In genomic region chr7:18260219-18260618, GRCm38 (mm10) we compare ENCODE assay signal across 34 mouse cellular contexts. TPM values are rescaled to one million over a fixed set of nuclear protein-coding genes. Genes with fewer than 3 reads are reported as not detected.
A peak's percentile ranks its signal among the peaks of the same experiment; 100 is the strongest.
DNase-seq lines count a peak whose midpoint lies in the region; ATAC-seq and TF ChIP-seq lines count a peak whose summit lies in the region.
"Had no signal": no experiment of that assay in that cellular context is flagged by ENCODE, and none has a peak within 500 bp of the region (broad histone marks: within the 10 kb centered on the region; RNA-seq: fewer than 3 reads in every experiment).

No protein-coding gene starts in this region.

- peak; percentile 33 for TF ChIP-seq CTCF in intestine, postnatal 0 days (IDR thresholded peaks at IDR 0.05; ENCODE audit: low read depth)
- peak; percentile 12; the same call in 1 of the 2 replicates for TF ChIP-seq CTCF in testis, adult 2 months (IDR thresholded peaks at IDR 0.05; ENCODE audit: control insufficient read depth, insufficient read depth, insufficient replicate concordance, low read depth, low read length)
- TF ChIP-seq CTCF in stomach, postnatal 0 days (IDR thresholded peaks at IDR 0.05; ENCODE audit: low read depth): peak; percentile 39
- TF ChIP-seq CTCF in midbrain, postnatal 0 days (IDR thresholded peaks at IDR 0.05): no peak

- H3K27me3 ChIP-seq in intestine, postnatal 0 days (replicated peaks; ENCODE audit: control insufficient read depth, insufficient read depth, low read length): no peaks in the 10 kb centered on the region
- no peaks in the 10 kb centered on the region for H3K27me3 ChIP-seq in intestine, embryonic 15.5 days (replicated peaks)
- H3K27me3 ChIP-seq in testis, adult 2 months (ENCODE audit: control insufficient read depth, insufficient read depth, low read length): no peaks in the 10 kb centered on the region
- H3K27me3 ChIP-seq in stomach, postnatal 0 days (ENCODE audit: control insufficient read depth, insufficient read depth, low read length): no peaks in the 10 kb centered on the region
- no peaks in the 10 kb centered on the region for H3K27me3 ChIP-seq in heart, embryonic 11.5 days (ENCODE audit: control insufficient read depth, insufficient read depth, low read length)
- H3K27me3 ChIP-seq in midbrain, postnatal 0 days (ENCODE audit: insufficient read depth, low read length): no peaks in the 10 kb centered on the region
- H3K27me3 ChIP-seq: forebrain, embryonic 13.5 days; heart, embryonic 15.5 days; hindbrain, embryonic 15.5 days; kidney, embryonic 15.5 days; liver, embryonic 15.5 days had no signal

- WGBS in intestine, postnatal 0 days: 44% methylated on average over 1 of the region's 1 CpGs
- WGBS in intestine, embryonic 15.5 days: 42% methylated on average over 1 of the region's 1 CpGs
- WGBS in stomach, postnatal 0 days: 23% methylated on average over 1 of the region's 1 CpGs
- WGBS in heart, embryonic 11.5 days (ENCODE audit: insufficient replicate concordance): 52% methylated on average over 1 of the region's 1 CpGs
- WGBS in midbrain, postnatal 0 days: 35% methylated on average over 1 of the region's 1 CpGs

- no peak for TF ChIP-seq EP300 in stomach, postnatal 0 days (optimal IDR thresholded peaks at IDR 0.05)

- H3K4me1 ChIP-seq in intestine, postnatal 0 days (replicated peaks; ENCODE audit: control insufficient read depth, insufficient read depth, low read length): no peaks in the 10 kb centered on the region
- H3K4me1 ChIP-seq in intestine, embryonic 15.5 days (replicated peaks): no peaks in the 10 kb centered on the region
- no peaks in the 10 kb centered on the region for H3K4me1 ChIP-seq in testis, adult 2 months (ENCODE audit: control insufficient read depth, insufficient read depth, low read length)
- H3K4me1 ChIP-seq in stomach, postnatal 0 days (replicated peaks; ENCODE audit: control insufficient read depth, insufficient read depth): no peaks in the 10 kb centered on the region
- H3K4me1 ChIP-seq in heart, embryonic 11.5 days (ENCODE audit: control insufficient read depth, insufficient read depth, low read length): no peaks in the 10 kb centered on the region
- no peaks in the 10 kb centered on the region for H3K4me1 ChIP-seq in midbrain, postnatal 0 days (ENCODE audit: insufficient read depth, low read length)
- H3K4me1 ChIP-seq: forebrain, embryonic 13.5 days; heart, embryonic 15.5 days; hindbrain, embryonic 15.5 days; kidney, embryonic 15.5 days; liver, embryonic 15.5 days had no signal

- DNase-seq in testis, postnatal 10 days (ENCODE audit: low spot score): no peak
- DNase-seq in NIH3T3 (ENCODE audit: low read depth): peak; percentile 20
- DNase-seq in stomach, postnatal 0 days (ENCODE audit: low spot score): no peak
- no peak for DNase-seq in midbrain, postnatal 0 days (ENCODE audit: low spot score)
- DNase-seq: adrenal gland, postnatal 25 days; B cell, adult 2 months; cerebellum, adult 9-10 months; gastrocnemius, postnatal 36 days; heart, postnatal 4 days; right cerebral cortex, adult 18-20 months; thymus, postnatal 25 days had no signal

- no peak overlapping the region for H3K27ac ChIP-seq in intestine, postnatal 0 days (ENCODE audit: low read depth, low read length)
- H3K27ac ChIP-seq in intestine, embryonic 15.5 days: no peak overlapping the region
- H3K27ac ChIP-seq in testis, adult 2 months (ENCODE audit: control insufficient read depth, insufficient read depth, low read depth, low read length): no peak overlapping the region
- H3K27ac ChIP-seq in stomach, postnatal 0 days (replicated peaks): no peak overlapping the region
- H3K27ac ChIP-seq in heart, embryonic 11.5 days (ENCODE audit: low read depth, low read length): no peak overlapping the region
- no peak overlapping the region for H3K27ac ChIP-seq in midbrain, postnatal 0 days (ENCODE audit: low read depth, low read length)
- H3K27ac ChIP-seq: forebrain, embryonic 13.5 days; heart, embryonic 15.5 days; hindbrain, embryonic 15.5 days; kidney, embryonic 15.5 days; liver, embryonic 15.5 days; macrophage had no signal

- no peak overlapping the region for H3K4me2 ChIP-seq in intestine, postnatal 0 days (replicated peaks; ENCODE audit: low read depth)
- H3K4me2 ChIP-seq in intestine, embryonic 15.5 days (replicated peaks): no peak overlapping the region
- no peak overlapping the region for H3K4me2 ChIP-seq in stomach, postnatal 0 days (replicated peaks; ENCODE audit: low read depth)
- H3K4me2 ChIP-seq in heart, embryonic 11.5 days: no peak overlapping the region
- H3K4me2 ChIP-seq in midbrain, postnatal 0 days (ENCODE audit: low read depth, low read length, poor library complexity, severe bottlenecking): no peak overlapping the region
- H3K4me2 ChIP-seq: forebrain, embryonic 13.5 days; heart, embryonic 15.5 days; hindbrain, embryonic 15.5 days; kidney, embryonic 15.5 days; liver, embryonic 15.5 days had no signal

- no peak for TF ChIP-seq POLR2A in testis, adult 2 months (IDR thresholded peaks at IDR 0.05; ENCODE audit: control insufficient read depth, low read depth, low read length)

- no peaks in the 10 kb centered on the region for H3K36me3 ChIP-seq in intestine, postnatal 0 days (ENCODE audit: control insufficient read depth, insufficient read depth)
- H3K36me3 ChIP-seq in intestine, embryonic 15.5 days: no peaks in the 10 kb centered on the region
- H3K36me3 ChIP-seq in testis, adult 2 months (ENCODE audit: control insufficient read depth, insufficient read depth, low read length): no peaks in the 10 kb centered on the region
- no peaks in the 10 kb centered on the region for H3K36me3 ChIP-seq in stomach, postnatal 0 days (ENCODE audit: control insufficient read depth, insufficient read depth, low read length)
- H3K36me3 ChIP-seq in heart, embryonic 11.5 days (ENCODE audit: control insufficient read depth, insufficient read depth, low read length): no peaks in the 10 kb centered on the region
- no peaks in the 10 kb centered on the region for H3K36me3 ChIP-seq in midbrain, postnatal 0 days (ENCODE audit: insufficient read depth, low read length)
- H3K36me3 ChIP-seq: heart, embryonic 15.5 days; hindbrain, embryonic 15.5 days; kidney, embryonic 15.5 days; liver, embryonic 15.5 days had no signal

- no peak overlapping the region for H3K9ac ChIP-seq in intestine, postnatal 0 days (ENCODE audit: low read depth, low read length)
- H3K9ac ChIP-seq in intestine, embryonic 15.5 days: no peak overlapping the region
- H3K9ac ChIP-seq in stomach, postnatal 0 days (ENCODE audit: low read length): no peak overlapping the region
- no peak overlapping the region for H3K9ac ChIP-seq in heart, embryonic 11.5 days (ENCODE audit: low read depth, low read length)
- no peak overlapping the region for H3K9ac ChIP-seq in midbrain, postnatal 0 days (replicated peaks; ENCODE audit: low read length, poor library complexity, severe bottlenecking)
- H3K9ac ChIP-seq: forebrain, embryonic 13.5 days; heart, embryonic 15.5 days; hindbrain, embryonic 15.5 days; kidney, embryonic 15.5 days; liver, embryonic 15.5 days had no signal

- no peak for ATAC-seq in intestine, postnatal 0 days
- no peak for ATAC-seq in intestine, embryonic 15.5 days
- ATAC-seq in stomach, postnatal 0 days (ENCODE audit: low FRiP score, low TSS enrichment): no peak
- no peak for ATAC-seq in heart, embryonic 11.5 days (replicated peaks; ENCODE audit: insufficient number of reproducible peaks, low FRiP score, low TSS enrichment)
- no peak for ATAC-seq in midbrain, postnatal 0 days (ENCODE audit: low FRiP score)
- ATAC-seq: forebrain, embryonic 13.5 days; intestine, embryonic 16.5 days; midbrain, embryonic 16.5 days had no signal

- no peak overlapping the region for H3K4me3 ChIP-seq in intestine, postnatal 0 days (ENCODE audit: low read depth, low read length)
- H3K4me3 ChIP-seq in intestine, embryonic 15.5 days (replicated peaks): no peak overlapping the region
- no peak overlapping the region for H3K4me3 ChIP-seq in testis, adult 2 months (ENCODE audit: control insufficient read depth, low read depth, low read length)
- H3K4me3 ChIP-seq in stomach, postnatal 0 days (ENCODE audit: low read depth, low read length): no peak overlapping the region
- H3K4me3 ChIP-seq in heart, embryonic 11.5 days (ENCODE audit: low read depth, low read length): no peak overlapping the region
- no peak overlapping the region for H3K4me3 ChIP-seq in midbrain, postnatal 0 days (ENCODE audit: low read depth, low read length)
- H3K4me3 ChIP-seq: forebrain, embryonic 13.5 days; heart, embryonic 15.5 days; hindbrain, embryonic 15.5 days; kidney, embryonic 15.5 days; liver, embryonic 15.5 days had no signal

- H3K9me3 ChIP-seq in intestine, postnatal 0 days (ENCODE audit: control insufficient read depth): no peaks in the 10 kb centered on the region
- no peaks in the 10 kb centered on the region for H3K9me3 ChIP-seq in intestine, embryonic 15.5 days
- no peaks in the 10 kb centered on the region for H3K9me3 ChIP-seq in stomach, postnatal 0 days (ENCODE audit: control insufficient read depth, low read length)
- H3K9me3 ChIP-seq in heart, embryonic 11.5 days (replicated peaks; ENCODE audit: control insufficient read depth, low read length): peaks cover 11% of the 10 kb centered on the region
- peaks cover 49% of the 10 kb centered on the region for H3K9me3 ChIP-seq in midbrain, postnatal 0 days (ENCODE audit: low read length)
- H3K9me3 ChIP-seq: heart, embryonic 15.5 days; liver, embryonic 15.5 days had no signal

RNA-seq across cellular contexts. Expression of gene Mill1, which starts 15.1 kb away (rescaled TPM):
- polyA plus RNA-seq in intestine, postnatal 0 days (2015; fragmentation: Nextera tagmentation; extraction: Ambion mirVana): not detected in 2 replicates
- not detected in 2 replicates for polyA plus RNA-seq in intestine, embryonic 15.5 days (2015; fragmentation: Nextera tagmentation; extraction: Ambion mirVana)
- polyA plus RNA-seq in testis, adult 2 months (2012; rRNA removed): not detected in 2 replicates
- polyA plus RNA-seq in stomach, postnatal 0 days (2015; fragmentation: Nextera tagmentation; extraction: Ambion mirVana): not detected in 2 replicates
- polyA plus RNA-seq in heart, embryonic 11.5 days (2014; fragmentation: Nextera tagmentation; extraction: Ambion mirVana): not detected in 2 replicates
- total RNA-seq in midbrain, postnatal 0 days (2014; rRNA removed): not detected in 2 replicates
- not detected in 2 replicates for polyA plus RNA-seq in midbrain, postnatal 0 days (2015; fragmentation: Nextera tagmentation; extraction: Ambion mirVana)
- total RNA-seq: adrenal gland, postnatal 25 days; gastrocnemius, adult 18-20 months; gastrocnemius, postnatal 36 days; heart, adult 8-10 months; heart, postnatal 4 days; layer of hippocampus, postnatal 10 days; left cerebral cortex, adult 8-10 months had no signal
- polyA plus RNA-seq: brain, embryonic 14.5 days; embryonic facial prominence, embryonic 14.5 days; forebrain, embryonic 13.5 days; heart, embryonic 15.5 days; hindbrain, embryonic 15.5 days; intestine, embryonic 16.5 days; kidney, embryonic 15.5 days; large intestine, adult 2 months; limb, embryonic 11.5 days; liver, embryonic 15.5 days; lung, embryonic 16.5 days; macrophage; midbrain, embryonic 16.5 days; neural tube, embryonic 14.5 days; small intestine, adult 2 months had no signal
